In the genomic region with DNA sequence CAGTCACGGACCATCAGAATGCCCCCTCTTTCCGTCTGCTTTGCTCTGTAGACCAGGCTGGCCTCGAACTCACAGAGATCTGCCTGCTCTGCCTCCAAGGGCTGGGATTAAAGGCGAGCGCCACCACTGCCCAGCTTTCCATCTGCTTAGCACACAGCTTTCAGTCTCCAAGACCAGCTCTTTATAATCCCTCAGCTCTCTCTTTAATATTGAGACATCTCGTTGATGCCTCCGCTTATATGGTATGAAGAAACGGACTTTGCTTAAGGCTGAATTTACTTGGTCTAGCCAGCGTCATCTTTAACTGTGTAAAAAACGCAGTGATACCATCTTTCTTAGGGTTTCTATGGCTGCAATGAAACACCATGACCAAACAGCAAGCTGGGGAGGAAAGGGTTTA, we compare ENCODE assay signal across 29 mouse cellular contexts.
"Had no signal": no experiment of that assay in that cellular context is flagged by ENCODE, and none has a peak within 500 bp of the region (broad histone marks: within the 10 kb centered on the region; RNA-seq: fewer than 3 reads in every experiment).

No protein-coding gene starts in this region.

- H3K9me3 ChIP-seq: limb, embryonic 10.5 days; limb, embryonic 12.5 days; limb, embryonic 13.5 days; limb, embryonic 15.5 days; liver, embryonic 12.5 days; liver, embryonic 13.5 days; liver, embryonic 15.5 days; lung, embryonic 15.5 days; megakaryocyte, embryonic 14.5 days; midbrain, embryonic 10.5 days; midbrain, embryonic 12.5 days; midbrain, embryonic 13.5 days had no signal

- H3K9ac ChIP-seq: limb, embryonic 12.5 days; limb, embryonic 13.5 days; limb, embryonic 15.5 days; liver, embryonic 12.5 days; liver, embryonic 13.5 days; liver, embryonic 14.5 days; liver, embryonic 15.5 days; liver, postnatal 0 days; lung, embryonic 14.5 days; lung, embryonic 15.5 days; midbrain, embryonic 12.5 days; midbrain, embryonic 13.5 days had no signal

- H3K4me1 ChIP-seq: limb, embryonic 10.5 days; limb, embryonic 13.5 days; limb, embryonic 15.5 days; liver, embryonic 12.5 days; liver, embryonic 13.5 days; liver, embryonic 15.5 days; megakaryocyte, embryonic 14.5 days; midbrain, embryonic 12.5 days; midbrain, embryonic 13.5 days had no signal

- H3K27ac ChIP-seq: left cerebral cortex, adult 2 months; limb, embryonic 10.5 days; limb, embryonic 12.5 days; limb, embryonic 13.5 days; limb, embryonic 15.5 days; liver, embryonic 12.5 days; liver, embryonic 13.5 days; liver, embryonic 14.5 days; liver, embryonic 15.5 days; lung, embryonic 15.5 days; macrophage; midbrain, embryonic 10.5 days; midbrain, embryonic 12.5 days; midbrain, embryonic 13.5 days had no signal

- H3K36me3 ChIP-seq: limb, embryonic 10.5 days; limb, embryonic 12.5 days; limb, embryonic 13.5 days; limb, embryonic 15.5 days; liver, embryonic 12.5 days; liver, embryonic 13.5 days; liver, embryonic 15.5 days; lung, embryonic 15.5 days; midbrain, embryonic 10.5 days; midbrain, embryonic 12.5 days; midbrain, embryonic 13.5 days had no signal

- DNase-seq: left cerebral cortex, postnatal 4 days; liver; liver, embryonic 13.5 days; liver, postnatal 0 days; lung, adult 18-20 months; lung, adult 2 months; lung, postnatal 10 days; lung, postnatal 14 days; lung, postnatal 36 days; lung, postnatal 4 days; midbrain, embryonic 14.5 days had no signal

- H3K4me3 ChIP-seq: left cerebral cortex, adult 2 months; limb, embryonic 10.5 days; limb, embryonic 12.5 days; limb, embryonic 13.5 days; limb, embryonic 15.5 days; liver, embryonic 12.5 days; liver, embryonic 13.5 days; liver, embryonic 15.5 days; lung, embryonic 15.5 days; megakaryocyte, embryonic 14.5 days; midbrain, embryonic 10.5 days; midbrain, embryonic 12.5 days; midbrain, embryonic 13.5 days; myocyte had no signal

- H3K4me2 ChIP-seq: limb, embryonic 12.5 days; limb, embryonic 13.5 days; limb, embryonic 15.5 days; liver, embryonic 11.5 days; liver, embryonic 12.5 days; liver, embryonic 13.5 days; liver, embryonic 15.5 days; lung, embryonic 14.5 days; lung, embryonic 15.5 days; midbrain, embryonic 12.5 days; midbrain, embryonic 13.5 days had no signal

- H3K27me3 ChIP-seq: limb, embryonic 12.5 days; limb, embryonic 13.5 days; limb, embryonic 15.5 days; liver, embryonic 12.5 days; liver, embryonic 13.5 days; liver, embryonic 15.5 days; lung, embryonic 15.5 days; megakaryocyte, embryonic 14.5 days; midbrain, embryonic 12.5 days; midbrain, embryonic 13.5 days had no signal

- ATAC-seq: liver, embryonic 12.5 days; liver, postnatal 0 days; midbrain, embryonic 13.5 days; midbrain, embryonic 16.5 days had no signal
